Mouse (Mus musculus): ENCODE data around the gene Zfp944. TPM values are rescaled to one million over a fixed set of nuclear protein-coding genes. Genes with fewer than 3 reads are reported as not detected.
"Not testable (repeated sequence)": the region's sequence is repeated elsewhere in the genome, so short reads cannot be mapped to it uniquely, and the experiment has no call there.

Gene Zfp944
- total RNA-seq (2021): 1 to 10 TPM; 8.3 to 9.1 TPM
- long read RNA-seq, experiment 1, transcript Zfp944-201 (6 exons, 2,784 nt): major isoform, 7 of 19 reads
- long read RNA-seq, experiment 1, partial matches to known transcripts: 2 of 19 reads
- long read RNA-seq, experiment 1, other reads (novel, unspliced or antisense): 10 of 19 reads
- long read RNA-seq, experiment 2, transcript Zfp944-201 (6 exons, 2,784 nt): major isoform, 8 of 20 reads
- long read RNA-seq, experiment 2, partial matches to known transcripts: 1 of 20 reads
- long read RNA-seq, experiment 2, other reads (novel, unspliced or antisense): 11 of 20 reads

DNA sequence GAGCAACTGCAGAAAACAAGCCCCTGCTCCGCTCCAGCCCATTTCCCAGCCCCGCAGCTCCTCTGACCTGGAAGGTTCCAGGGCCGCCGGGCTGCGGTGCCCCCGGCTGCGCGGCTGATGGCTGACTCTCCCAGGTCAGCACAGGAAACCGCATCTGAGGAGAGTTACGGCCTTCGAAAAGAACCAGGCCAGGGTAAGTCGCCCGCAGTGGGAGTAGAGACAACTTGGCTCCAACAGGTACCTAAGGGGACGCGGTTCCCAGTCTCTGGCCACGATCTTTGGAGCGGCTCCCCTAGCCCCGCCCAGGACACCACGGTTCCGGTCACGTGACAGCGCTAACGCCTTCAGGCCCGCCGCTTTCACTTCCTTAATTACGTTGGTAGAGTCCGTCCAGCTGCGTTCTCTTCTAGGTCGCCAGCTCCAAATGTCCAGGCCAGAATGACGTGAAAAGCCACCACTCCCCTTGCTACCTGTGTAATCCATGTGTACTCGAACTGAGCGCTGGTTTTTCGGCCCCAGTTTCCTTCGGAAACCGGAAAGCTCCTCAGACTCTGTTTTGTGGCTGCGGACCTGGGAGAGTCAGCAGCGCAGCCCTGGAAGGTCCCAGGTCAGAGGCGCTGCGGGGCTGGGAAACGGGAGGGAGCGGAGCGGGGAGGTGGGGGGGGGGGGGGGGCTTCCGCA, at the start of gene Zfp944, which contains the start of gene Zfp758:
Gene Zfp944, minus strand, starts transcription at position 300 of the 681 bp plus-strand sequence.
Gene Zfp758, plus strand, starts transcription at position 353 of the 681 bp plus-strand sequence.
- peak; percentile 9 to 20 for DNase-seq (ENCODE audit: low spot score in 2 of 2)
- intact Hi-C loops (cut with DNase I): not testable (repeated sequence)

DNA sequence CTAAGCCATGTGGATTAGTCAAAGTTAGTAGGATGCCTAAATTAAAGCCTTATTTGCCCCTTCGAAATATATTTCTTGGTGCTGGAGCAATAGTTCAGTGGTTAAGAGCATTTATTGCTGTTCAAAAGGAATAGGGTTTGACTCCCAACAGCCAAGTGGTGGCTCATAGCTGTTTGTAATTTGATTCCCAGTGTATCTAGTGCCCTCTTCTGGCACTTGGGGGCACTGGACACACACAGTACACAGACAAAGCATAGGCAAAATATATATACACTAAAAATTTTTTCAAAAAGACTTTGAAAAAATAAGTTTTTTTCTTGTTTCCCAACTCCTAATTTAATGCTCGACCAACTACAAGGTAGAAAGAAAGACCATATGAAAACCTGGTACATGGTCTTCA, 49.6 kb upstream of the Zfp944 start:
- intact Hi-C loops (cut with DNase I): no loop called here
- peak in 1 of 2 experiments; percentile 10 for DNase-seq (ENCODE audit: low spot score in 2 of 2)

DNA sequence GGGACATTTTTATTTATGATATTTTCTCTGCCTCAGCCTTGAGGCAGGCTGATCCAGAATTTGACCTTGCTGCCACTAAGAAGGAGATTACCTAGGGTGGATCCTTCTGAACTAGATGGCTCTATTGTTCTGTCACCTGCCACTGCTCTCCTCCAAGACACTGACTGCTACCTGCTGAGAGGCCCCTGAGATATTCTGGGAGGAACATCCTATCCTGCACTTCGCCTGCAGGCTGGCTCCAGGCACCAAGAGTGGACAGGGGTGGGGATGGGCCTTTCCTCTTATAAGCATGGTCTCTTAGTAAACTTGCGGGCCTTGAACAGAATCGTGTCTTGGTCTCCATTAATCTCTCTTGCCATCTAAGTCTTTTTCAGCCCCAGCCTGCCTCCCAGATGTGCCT, 2.7 kb upstream of the Zfp944 start:
- DNase-seq (ENCODE audit: low spot score in 2 of 2): no peak
- intact Hi-C loops (cut with DNase I): no loop called here

GRCm38 (mm10) chr17:22360572-22360971, 628 bp downstream of the Zfp944 start:
- intact Hi-C loops (cut with DNase I): no loop called here
- DNase-seq (ENCODE audit: low spot score in 2 of 2): no peak

DNA sequence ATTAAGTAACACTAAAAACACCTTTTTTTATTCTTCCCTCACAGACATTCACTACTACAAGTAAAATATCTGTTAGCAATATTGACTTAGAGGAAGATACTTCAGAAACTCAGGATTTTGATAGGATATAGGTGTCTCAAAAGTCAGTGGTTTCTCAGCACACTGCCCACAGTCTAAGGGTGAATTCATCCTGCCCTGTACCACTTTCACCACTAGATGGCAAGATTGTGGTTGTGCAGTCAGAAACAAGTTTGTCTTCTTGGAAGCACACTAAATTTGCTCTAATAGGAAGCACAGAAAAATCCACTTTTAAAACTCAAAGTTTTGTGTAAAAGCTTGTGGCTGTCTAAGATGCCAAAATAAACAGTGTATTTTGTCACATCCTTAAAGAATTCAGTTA, 8.4 kb downstream of the Zfp944 start:
- DNase-seq (ENCODE audit: low spot score in 2 of 2): peak; percentile 52 to 64
- intact Hi-C loops (cut with DNase I): loop anchor here (5.0 kb wide), 1 partner anchor 65 kb away; no protein-coding TSS in a partner anchor

DNA sequence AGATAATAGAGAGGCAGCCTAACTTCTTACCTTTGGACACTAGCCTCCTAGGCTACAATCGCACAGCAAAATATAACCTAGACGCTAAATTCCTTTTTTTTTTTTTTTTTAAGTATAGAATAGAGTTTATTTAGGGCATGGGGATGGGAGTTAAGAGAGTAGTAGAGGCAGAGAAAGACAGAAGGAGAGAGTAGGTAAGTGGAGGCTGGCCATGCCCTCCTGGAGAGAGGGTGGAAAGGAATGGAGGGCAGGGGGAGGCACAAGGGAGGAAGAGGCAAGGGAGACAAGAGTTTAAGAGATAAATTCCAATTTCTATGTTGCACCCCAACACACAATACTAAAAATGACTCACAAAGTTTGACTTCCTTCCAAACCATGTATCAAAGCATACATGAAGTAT, 46.0 kb downstream of the Zfp944 start:
- DNase-seq (ENCODE audit: low spot score in 2 of 2): not testable (repeated sequence)
- intact Hi-C loops (cut with DNase I): loop anchor here (10.0 kb wide), 1 partner anchor 90 kb away; the partner anchor contains the start of gene Zfp994

DNA sequence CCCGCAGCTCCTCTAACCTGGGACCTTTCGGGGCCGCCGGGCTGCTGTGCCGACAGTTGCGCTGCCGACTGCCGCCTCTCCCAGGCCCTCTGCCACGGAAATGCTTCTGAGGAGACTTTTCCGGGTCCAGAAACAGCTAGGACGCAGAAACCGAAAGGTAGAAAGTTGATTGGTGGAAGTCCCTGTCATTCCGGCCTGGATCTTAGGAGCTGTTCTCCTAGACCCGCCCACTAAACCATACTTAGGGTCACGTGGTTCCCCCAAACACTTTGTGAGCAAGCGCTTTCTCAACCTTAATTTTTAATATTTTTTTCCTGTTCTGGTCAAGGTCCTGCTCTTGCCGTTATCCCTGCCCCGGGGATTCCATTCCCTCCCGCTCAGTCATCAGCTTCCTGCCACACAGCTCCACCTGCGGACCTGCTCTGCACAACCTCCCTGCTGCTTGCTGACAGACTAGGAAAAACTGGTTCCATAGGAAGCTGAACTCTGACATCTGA, 46.4 kb downstream of the Zfp944 start, which contains the start of gene CT030661.1:
Gene CT030661.1, minus strand, starts transcription at position 108 of the 497 bp plus-strand sequence.
- intact Hi-C loops (cut with DNase I): loop anchor here (10.0 kb wide), 1 partner anchor 90 kb away; the partner anchor contains the start of gene Zfp994

DNA sequence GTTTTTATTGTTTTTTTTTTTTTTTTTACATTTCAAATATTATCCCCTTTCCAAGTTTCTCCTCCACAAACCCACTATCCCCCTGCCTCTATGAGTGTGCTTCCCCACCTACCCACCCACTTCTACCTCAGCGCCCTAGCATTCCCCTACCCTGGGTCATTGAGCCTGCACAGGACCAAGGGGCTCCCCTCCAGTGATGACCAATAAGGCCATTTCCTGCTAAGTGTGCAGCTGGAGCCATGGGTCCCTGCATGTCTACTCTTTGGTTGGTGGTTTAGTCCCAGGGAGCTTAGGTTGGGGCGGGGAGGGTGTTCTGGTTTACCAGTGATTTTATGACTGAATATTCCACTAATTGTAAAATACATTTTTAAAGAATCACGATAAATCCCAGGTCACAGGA, 47.0 kb downstream of the Zfp944 start:
- intact Hi-C loops (cut with DNase I): loop anchor here (10.0 kb wide), 1 partner anchor 89 kb away; the partner anchor contains the start of gene Zfp994
- DNase-seq (ENCODE audit: low spot score in 2 of 2): not testable (repeated sequence)

More for the DNA sequence above, 46.4 kb downstream of the Zfp944 start, which contains the start of gene CT030661.1:
- DNase-seq (ENCODE audit: low spot score in 2 of 2): peak; percentile 97 to 98

Other genes starting within 250 kb of the Zfp944 start
- under 1 TPM in 1 of 2 experiments, not detected in 1; 0.27 TPM for gene Zfp947, start 195.2 kb downstream of the Zfp944 start, total RNA-seq (2021)
- gene Zfp994, start 135.8 kb downstream of the Zfp944 start, total RNA-seq (2021): 1 to 10 TPM; 5.0 TPM
- gene CT030661.1, start 46.6 kb downstream of the Zfp944 start, total RNA-seq (2021): 10 to 100 TPM; 10.9 to 11.4 TPM
- gene Zfp758, start 53 bp upstream of the Zfp944 start, total RNA-seq (2021): 1 to 10 TPM; 7.2 to 9.2 TPM
- 10 to 100 TPM in 1 of 2 experiments, 1 to 10 TPM in 1; 7.8 to 10.3 TPM for gene Zfp946, start 62.8 kb upstream of the Zfp944 start, total RNA-seq (2021)
- not detected for gene Vmn2r111, start 212.1 kb upstream of the Zfp944 start, total RNA-seq (2021)
- gene Vmn2r112, start 239.6 kb upstream of the Zfp944 start, total RNA-seq (2021): not detected

All from left cerebral cortex, postnatal 14 days (tissue).